Mouse (Mus musculus) frontal cortex, postnatal 10 days (tissue): ENCODE data around the gene Golph3.

Experiments used
- DNase-seq, 2 experiments: peaks; one replicate each; pipeline ENCODE4 v3.0.0; 2022; ENCODE audit warnings: low spot score in 2 of 2, mixed read lengths in 1 of 2

The Golph3 gene

GRCm38 (mm10) chr15:12318451-12318850 lies 2.8 kb upstream of the Golph3 start:
- no peak for DNase-seq

- DNase-seq: no peak
These were observed 1.4 kb upstream of the Golph3 start for GRCm38 (mm10) chr15:12319889-12320288.

GRCm38 (mm10) chr15:12320441-12321090 lies 684 bp upstream of the Golph3 start:
- DNase-seq: no peak

GRCm38 (mm10) chr15:12321788-12322621 lies 755 bp downstream of the Golph3 start, which contains the start of gene 1810049J17Rik:
Gene 1810049J17Rik (minus strand): TSS chr15:12321899.
- DNase-seq: peak; percentile 21 to 44

- DNase-seq: no peak
These were observed 1.6 kb downstream of the Golph3 start for GRCm38 (mm10) chr15:12322676-12323402.

DNA sequence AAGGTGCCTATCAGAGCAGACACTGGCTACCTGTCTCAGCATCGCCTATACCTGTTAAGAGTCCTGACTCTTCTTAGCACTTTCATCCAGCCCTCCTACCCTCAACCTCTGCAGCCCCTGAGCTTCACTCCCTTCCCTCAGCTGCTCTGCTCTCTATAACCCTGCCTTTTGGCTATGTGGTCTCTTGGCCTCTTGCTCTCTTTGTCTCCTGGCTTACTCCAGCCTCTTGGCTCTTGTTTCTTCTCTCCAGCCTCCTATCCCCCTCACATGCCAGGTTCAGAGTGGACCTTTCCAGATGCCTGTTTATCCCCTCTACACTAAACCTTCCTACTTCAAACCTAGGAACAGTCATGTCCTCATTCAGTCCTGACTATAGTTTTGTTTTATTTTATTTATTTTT lies 3.1 kb downstream of the Golph3 start:
- no peak for DNase-seq

- DNase-seq: no peak
These were observed 9.1 kb downstream of the Golph3 start for GRCm38 (mm10) chr15:12330389-12330788.

DNA sequence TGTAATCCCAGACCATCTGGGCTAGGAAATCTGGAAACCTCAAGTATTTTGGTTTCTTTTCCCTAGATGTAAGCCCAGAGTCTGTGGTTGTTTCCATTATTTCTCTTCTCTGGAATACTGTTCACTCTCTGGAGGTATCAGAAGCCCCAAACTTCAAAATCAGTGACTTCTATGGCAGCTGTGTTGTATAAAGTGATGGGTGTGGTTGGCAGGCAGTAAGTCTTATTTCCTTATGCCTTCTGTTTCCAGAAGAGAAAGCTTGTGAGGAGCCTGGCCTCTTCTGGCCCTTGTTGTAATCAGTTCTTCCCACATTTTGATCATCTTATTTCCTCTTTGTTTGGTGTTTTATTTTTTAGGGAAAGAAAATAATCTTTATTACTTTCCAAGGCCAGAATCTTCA lies 9.6 kb downstream of the Golph3 start:
- DNase-seq: no peak

GRCm38 (mm10) chr15:12331300-12331699 lies 10.1 kb downstream of the Golph3 start:
- DNase-seq: no peak

DNA sequence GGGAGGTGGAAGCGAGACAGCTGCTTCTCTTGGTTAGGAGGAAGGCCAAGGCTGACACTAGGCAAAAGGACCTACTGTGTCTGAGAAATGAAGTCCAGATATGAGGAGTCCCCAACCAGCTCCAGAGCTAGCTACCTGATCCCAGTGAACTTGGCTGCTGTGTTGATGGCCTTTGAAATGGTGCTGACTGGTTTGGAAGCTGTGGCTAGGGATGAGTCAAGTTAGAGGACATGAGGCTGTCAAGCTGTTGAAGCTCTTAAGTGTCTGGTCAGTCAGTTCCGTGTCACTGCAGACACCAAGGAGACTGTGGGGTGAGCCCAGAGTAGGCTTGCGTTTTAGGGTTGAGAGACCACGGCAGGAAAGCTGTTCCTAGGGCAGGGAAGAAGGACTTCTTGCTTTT lies 13.1 kb downstream of the Golph3 start:
- DNase-seq: no peak

DNA sequence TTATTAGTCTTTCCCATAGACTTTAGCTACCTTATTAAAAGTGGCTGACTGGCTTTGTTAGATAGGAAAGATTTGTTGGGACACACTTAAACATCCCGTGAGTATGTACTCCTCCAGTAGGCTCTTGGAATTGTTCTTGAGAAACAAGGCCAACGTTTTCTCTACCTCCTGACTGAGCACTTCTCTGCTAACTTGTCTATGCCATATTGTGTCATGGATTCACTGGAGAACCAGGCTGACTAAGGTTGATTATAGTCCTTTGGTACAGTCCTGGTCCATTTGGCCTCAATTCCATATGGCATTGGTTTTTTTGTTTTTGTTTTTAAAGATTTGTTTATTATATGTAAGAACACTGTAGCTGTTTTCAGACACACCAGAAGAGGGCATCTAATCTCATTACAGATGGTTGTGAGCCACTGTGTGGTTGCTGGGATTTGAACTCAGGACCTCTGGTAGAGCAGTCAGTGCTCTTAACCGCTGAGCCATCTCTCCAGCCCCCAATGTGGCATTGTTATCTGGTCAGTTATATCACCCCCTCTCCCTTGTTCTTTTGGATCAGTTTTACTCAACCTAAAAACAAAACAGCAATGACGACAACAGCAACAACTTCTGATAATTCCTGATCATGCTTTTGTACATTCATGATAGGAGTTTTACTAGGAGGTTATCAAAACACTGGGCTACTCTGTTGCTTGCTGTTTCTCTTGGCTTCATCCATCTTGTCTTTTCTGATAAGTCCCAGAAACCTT lies 16.0 kb downstream of the Golph3 start:
- DNase-seq: no peak

DNA sequence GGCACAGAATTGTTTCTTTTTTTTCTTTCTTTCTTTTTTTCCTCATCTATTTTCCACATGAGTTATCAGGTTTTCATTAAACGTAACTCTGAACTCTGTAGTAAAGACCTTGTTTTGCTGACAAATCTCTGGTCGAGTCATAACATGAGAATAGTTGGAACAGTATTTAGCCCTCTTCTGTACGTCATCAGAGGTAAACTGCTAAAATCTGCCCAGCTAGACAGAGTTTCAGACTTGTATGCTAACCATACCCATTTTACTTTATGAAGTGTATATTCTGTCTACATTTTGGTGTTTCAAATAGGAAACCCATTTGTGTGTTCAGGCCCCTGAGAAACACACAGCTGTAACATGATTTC lies 16.5 kb downstream of the Golph3 start:
- no peak for DNase-seq

GRCm38 (mm10) chr15:12340536-12341400 lies 19.5 kb downstream of the Golph3 start:
- DNase-seq: no peak

- DNase-seq: no peak
These were observed 20.1 kb downstream of the Golph3 start for GRCm38 (mm10) chr15:12341401-12341758.

DNA sequence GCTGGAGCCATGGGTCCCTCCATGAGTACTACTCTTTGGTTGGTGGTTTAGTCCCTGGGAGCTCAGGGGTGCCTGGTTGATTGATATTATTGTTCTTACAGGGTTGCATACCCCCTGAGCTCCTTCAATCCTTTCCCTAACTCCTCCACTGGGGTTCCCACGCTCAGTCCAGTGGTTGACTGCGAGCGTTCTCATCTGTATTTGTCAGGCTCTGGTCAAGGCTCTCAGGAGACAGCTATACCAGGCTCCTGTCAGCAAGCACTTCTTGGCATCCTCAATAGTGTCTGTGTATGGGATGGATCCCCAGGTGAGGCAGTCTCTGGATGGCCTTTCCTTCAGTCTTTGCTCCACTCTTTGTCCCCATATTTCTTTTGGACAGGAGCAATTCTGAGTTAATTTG lies 25.7 kb downstream of the Golph3 start:
- DNase-seq: no peak

DNA sequence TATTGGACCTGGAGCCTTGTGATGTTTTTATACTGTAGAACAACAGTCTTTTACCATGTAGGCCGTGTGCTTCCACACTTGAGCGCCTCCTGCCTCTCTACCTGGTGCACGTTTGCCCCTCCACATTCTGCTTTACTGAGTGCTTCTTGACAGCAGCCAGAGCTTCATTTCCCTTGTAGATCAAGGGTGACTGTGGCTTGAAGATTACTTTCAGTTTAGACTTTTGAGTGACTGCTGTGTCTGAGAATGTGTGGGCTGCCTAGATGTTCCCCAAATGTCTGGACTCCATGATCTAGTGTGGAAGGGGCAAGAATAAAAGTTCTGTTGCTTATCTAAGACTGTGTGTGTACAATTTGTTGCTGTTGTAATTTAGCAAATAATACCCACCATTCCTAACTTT lies 27.7 kb downstream of the Golph3 start:
- DNase-seq: no peak

DNA sequence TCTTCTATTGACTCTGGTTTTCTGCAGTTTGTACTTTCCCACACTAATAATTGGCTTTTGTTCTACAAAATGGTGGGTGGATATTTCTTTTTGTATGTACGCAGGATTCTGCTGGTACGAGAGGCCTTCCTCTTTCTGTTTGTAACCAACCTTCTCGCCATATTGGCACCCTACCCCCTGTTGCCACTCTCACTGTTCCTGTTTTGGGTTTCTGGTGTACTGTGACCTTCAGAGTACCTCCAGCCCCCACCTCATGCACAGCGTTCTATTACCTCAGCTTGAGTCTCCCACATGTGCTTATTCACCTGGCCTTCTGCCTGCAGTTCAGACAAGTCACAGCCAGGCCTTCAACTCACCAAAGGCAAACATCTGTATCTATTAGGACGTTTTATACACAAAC lies 28.6 kb downstream of the Golph3 start:
- DNase-seq: no peak

- no peak for DNase-seq
These were observed 30.2 kb downstream of the Golph3 start for GRCm38 (mm10) chr15:12351470-12351869.

DNA sequence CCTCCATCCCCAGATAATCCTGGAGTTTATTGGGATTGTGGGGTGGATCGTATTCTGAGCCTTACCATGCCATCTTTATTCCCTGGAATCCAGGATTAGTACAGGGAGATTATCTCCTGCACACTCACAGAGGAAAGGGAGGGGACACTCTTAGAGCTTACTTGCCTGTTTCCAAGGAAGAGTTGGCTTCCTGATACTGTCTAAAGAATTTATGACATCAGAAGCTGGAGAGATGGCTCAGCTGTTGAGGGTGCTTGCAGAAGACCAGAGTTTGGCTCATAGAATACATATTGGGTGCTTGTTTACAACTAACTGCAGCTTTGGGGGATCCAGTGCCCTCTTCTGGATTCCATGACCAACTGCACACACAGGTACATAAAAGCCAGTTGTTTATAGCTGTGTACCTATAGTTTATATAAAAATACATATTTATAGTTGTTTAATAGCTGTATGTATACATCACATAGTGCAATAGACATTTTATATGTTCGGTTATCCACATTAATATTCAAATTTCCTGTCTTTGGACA lies 33.1 kb downstream of the Golph3 start:
- no peak for DNase-seq

GRCm38 (mm10) chr15:12355261-12355660 lies 34.0 kb downstream of the Golph3 start:
- no peak for DNase-seq

DNA sequence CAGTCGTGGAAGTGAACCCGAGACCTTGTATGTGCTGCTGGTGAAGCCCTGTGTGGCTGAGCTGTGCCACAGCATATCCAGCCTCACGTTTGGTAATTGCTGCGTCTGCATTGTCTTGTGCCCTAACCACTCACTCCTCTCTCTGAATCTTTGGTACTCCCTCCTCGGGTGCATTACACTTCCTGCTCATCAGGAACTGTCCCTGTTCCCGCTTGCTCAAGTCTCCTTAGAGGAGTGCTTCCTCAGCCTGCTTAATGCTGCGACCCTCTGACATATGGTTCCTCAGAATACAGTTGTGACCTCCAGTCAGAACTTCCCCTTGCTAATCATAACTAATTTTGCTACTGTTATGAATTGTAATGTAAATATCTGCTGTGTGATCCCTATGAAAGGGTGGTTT lies 34.7 kb downstream of the Golph3 start:
- no peak for DNase-seq
